Mouse (Mus musculus) T-helper 2 cell (primary cell): ENCODE results near the gene Gm14548.
"Not testable (repeated sequence)": the region's sequence is repeated elsewhere in the genome, so short reads cannot be mapped to it uniquely, and the experiment has no call there.

ENCODE experiments used
- in situ Hi-C: fragments of 300-600 bp; cut with MboI, MseI; formaldehyde crosslinking; loops from one replicate; pipeline ENCODE4 v1.15.1; 2025; ENCODE audit warnings: high pct_unique_total_duplicates

Gene Gm14548

DNA sequence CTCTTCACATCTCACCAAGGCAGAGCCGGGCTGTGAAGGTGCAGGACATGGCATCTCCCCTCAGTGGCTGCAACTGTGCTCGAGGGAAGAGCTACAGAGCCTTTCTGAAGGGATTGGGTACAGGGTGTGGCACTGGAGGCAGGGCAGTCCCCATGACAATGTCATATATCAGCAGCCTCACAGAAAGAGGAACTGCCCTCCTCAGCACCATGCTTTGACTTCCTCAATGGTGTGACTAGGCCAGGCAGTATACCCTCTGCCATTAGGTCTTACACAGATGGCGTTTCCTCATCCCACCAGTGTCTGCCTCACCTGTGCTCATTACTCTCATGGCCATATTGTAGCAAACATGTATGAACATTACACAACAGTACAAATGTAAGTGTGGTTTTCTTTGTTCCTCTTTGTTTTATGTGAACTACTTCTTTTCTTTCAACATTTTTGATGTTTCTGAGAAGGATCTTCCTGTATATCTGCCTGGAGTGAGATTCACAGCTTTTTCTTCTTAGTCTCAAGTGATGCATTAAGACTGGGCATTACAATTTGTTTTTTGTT, at the start of gene Gm14548:
Gene Gm14548 (minus strand): TSS at position 85 of the 555 bp plus-strand sequence.
- in situ Hi-C loops, result not testable (repeated sequence)

DNA sequence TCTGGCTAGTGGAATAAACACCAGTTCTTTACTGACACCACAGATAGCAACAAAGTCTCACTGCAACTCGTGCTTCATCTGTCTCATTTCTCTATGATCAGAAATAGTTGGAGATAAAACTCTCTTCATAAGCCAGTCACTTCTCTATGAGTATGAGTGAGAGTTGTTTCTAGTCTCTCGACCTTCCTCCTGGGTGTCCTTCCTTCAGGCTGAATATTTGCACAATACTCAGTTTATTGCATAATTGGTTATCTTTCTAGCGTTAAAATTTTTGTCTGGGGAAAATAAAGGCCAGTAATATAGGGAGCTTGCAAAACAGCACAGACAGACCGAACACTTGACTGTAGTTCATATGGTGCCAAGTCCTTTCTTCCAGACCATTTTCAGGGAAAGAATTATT, 48.2 kb upstream of the Gm14548 start:
- in situ Hi-C loops, result no loop called here

DNA sequence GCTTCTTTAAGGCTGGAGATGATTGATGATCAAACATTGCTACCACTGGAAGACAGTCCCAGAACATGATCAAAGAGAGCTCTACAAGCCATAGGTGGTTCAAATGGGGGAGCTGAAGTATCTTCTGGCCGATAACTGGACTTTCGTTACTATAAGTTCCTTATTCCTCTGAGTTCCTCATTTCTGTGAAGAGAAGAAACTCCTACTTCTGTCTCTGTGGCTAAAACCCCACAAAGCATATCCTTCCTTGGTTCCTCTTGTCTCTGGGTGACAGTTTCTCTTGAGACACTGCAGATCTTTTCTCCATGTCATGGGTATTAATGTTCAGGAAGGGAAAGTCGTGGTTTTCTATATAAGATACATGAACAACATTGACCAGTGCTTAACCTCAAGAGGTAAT, 43.0 kb upstream of the Gm14548 start:
- in situ Hi-C loops, result no loop called here

DNA sequence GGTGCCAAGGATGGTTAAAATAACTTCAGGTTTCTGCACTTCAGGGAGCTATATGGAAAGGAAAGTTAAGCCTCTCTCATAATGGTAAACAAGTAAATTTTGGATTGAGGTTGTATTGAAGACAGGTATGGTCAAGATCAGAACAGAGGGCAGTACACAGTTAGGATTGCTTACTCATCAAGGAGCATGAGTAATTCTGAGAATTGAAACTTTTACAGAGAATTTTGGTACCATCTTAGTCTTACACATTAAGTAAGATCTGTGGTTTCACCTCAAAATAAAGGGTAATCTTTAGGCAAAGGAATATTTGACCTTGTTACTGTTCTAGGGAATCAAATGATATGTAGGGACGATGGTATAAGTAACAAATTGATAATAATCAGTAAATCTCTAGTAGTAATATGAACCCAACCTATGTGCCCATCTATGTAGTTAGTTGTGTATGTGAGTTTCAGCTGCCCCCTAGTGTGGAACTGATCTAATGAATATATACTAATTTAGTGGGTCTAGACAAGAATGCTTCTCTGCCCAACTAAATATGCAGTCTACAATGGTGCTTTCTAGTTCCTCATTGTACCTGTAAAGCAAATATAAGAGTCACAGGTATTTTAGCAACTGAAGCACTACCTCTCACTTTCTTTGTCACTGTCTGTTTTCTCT, 42.1 kb upstream of the Gm14548 start:
- in situ Hi-C loops, result no loop called here

DNA sequence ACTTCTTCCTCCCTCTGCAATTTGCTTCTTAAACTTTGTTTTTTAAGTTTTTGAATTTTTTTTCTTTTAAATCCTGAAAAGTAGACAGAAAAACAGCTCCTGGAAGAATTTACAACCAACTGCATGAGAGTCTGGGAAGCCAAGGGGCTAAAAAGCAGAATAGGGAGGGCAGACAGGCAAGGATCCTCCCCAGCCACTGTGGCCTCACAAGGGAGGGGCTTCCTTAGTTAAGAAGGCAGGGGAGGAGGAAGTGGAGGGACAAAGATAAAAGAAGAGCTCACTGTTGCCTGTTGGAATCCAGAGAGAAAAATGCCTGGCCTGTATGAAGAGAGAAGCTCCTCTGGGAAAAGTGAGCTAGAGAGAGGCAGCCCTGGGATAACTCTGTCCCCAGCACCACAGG, 37.6 kb upstream of the Gm14548 start:
- in situ Hi-C loops, result not testable (repeated sequence)

DNA sequence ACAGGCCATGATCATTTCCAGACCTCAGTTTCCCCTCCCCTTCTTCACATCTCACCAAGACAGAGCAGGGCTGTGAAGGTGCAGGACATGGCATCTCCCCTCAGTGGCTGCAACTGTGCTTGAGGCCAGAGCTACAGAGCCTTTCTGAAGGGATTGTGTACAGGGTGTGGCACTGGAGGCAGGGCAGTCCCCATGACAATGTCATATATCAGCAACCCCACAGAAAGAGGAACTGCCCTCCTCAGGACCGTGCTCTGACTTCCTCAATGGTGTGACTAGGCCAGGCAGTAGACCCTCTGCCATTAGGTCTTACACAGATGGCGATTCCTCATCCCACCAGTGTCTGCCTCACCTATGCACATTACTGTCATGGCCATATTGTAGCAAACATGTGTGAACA, 17.5 kb upstream of the Gm14548 start, which contains the start of gene Lilra6:
Gene Lilra6 (minus strand): TSS at position 117 of the 400 bp plus-strand sequence.
- in situ Hi-C loops, result not testable (repeated sequence)

DNA sequence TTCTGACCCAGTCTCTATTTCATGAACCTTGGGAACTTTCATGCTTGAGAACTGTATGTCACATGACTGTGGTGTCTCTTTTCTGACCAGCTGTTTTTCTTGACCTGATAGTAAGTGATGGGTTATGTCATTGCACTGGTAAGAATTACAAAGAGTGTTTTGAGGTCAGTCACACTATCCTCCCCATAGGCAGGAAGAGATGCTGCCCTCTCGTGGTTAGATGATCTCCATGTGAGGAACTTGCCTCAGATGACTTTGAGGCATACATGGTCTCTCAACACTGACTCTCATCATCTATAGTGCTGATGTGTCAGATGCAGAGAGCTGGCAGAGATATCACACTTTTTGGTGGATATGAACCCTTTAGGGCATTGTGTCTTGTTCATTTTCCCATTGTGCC, 5.8 kb upstream of the Gm14548 start:
- in situ Hi-C loops, result no loop called here

DNA sequence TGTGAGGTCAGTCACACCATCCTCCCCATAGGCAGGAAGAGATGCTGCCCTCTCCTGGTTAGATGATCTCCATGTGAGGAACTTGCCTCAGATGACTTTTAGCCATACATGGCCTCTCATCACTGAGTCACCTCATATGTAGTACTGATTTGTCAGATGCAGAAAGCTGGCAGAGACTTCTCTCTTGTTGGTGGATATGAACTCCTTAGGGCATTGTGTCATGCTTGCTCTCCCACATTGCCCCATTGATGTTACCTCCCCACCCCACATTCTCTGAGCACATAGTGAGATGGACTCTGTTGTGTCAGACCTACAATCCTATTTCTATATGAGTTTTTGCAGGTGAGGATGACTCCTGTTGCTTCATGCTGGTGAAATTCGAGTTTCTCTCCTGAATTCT, 22.9 kb downstream of the Gm14548 start:
- in situ Hi-C loops, result not testable (repeated sequence)

DNA sequence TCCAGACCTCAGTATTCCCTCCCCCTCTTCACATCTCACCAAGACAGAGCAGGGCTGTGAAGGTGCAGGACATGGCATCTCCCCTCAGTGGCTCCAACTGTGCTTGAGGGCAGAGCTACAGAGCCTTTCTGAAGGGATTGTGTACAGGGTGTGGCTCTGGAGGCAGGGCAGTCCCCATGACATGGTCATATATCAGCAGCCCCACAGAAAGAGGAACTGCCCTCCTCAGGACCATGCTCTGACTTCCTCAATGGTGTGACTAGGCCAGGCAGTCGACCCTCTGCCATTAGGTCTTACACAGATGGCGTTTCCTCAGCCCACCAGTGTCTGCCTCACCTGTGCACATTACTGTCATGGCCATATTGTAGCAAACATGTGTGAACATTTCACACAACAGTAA, 53.0 kb downstream of the Gm14548 start, which contains the start of gene Pira2:
Gene Pira2 (minus strand): TSS at position 101 of the 400 bp plus-strand sequence.
- in situ Hi-C loops, result loop anchor here (5.0 to 25.0 kb wide), 2 partner anchors 67 to 233 kb away; partner anchors contain the start of genes Ndufa3 and Oscar

DNA sequence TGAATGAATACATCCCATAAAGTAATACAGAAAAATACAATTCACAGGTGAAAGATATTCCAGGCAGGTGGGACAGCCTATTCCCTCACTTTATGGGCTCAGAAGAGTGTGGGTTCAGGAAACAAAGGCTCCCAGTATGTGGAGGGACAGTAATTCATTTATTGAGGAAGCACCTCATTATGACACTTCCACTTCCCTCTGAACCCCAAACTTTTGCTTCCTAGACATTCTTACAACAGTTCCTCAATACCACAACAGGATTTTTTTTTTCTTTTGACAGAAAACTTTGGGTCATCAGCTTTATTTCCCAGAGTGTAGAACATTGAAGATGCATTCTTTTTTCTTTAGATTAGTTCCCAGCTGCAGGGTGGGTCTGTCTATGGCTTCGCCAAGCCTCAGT, 60.1 kb downstream of the Gm14548 start:
- in situ Hi-C loops, result loop anchor here (25.0 kb wide), 1 partner anchor 226 kb away; the partner anchor contains the start of genes Ndufa3 and Oscar
